Mouse (Mus musculus) right cerebral cortex, adult 2 months (tissue): ENCODE measurements around the gene Krt1.

ENCODE experiments used
- DNase-seq, 2 experiments: peaks; one replicate each; pipeline ENCODE4 v3.0.0; 2021 to 2022; ENCODE audit warnings: low spot score in 2 of 2

Gene Krt1

DNA sequence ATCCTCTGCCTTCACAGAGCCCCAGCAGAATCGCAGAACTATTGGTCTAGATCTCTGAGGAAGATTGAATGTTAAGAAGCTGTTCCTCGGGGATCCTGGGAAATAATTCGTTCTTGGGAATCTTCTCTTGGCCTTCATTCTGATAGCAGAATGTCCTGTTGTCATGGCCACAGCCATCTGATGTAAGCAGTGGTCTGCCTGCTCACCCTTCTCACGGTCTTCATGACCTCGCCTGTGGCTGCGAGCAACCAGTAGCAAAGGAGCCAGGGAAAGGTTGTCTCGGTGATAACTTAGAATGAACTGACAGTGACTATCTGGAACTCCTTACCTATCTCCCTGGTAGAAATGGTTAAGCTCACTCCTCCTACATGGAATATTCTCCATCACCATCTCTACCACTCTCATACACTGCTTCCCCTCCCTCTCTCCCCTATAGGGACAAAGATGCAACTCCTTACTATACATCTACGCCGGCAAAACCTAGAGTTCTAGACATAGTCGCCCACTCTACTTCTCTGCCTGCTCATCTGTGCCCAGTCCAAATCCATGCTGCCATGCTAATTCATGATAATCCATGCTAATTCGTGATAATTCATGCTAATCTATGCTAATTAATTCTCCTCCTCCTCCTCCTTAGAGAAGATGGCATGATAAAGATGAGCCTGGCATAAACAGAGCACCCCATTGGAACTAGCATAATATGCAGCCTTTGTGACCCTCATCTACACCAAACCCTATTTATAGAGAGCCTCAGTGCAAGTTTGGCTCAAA is 47.4 kb downstream of the Krt1 start:
- peak; percentile 28 to 36 for DNase-seq

DNA sequence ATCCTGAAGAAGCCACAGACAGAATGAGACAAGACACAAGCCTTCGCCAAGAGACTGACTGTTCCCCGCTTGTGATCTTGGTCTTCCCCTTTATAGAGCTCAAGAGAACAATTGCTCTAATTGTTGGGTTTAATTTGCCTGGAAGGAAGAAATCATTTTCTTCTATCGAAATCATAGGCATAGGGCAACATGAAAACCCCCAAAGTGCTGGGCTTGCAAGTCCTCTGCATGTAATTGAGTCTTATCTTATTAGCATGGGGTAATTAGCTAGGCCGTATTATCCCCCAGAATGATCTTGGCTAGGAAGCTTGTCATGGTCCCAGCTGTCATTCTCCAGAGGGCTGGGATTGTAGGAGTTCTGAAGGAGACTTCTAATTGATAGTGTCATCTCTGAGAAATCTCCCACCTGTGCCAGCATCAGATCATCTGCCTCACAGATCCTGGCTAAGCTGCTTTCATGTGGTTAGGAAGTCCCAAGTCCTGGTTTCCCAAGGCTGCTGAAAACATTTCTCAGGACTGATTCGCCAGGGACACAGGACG is 48.2 kb downstream of the Krt1 start, which contains the start of gene Krt73:
Gene Krt73, minus strand, starts transcription at position 51 of the 540 bp plus-strand sequence.
- no peak for DNase-seq
